Mouse (Mus musculus) midbrain, embryonic 16.5 days (tissue): ENCODE data around the gene Rrh. TPM values are rescaled to one million over a fixed set of nuclear protein-coding genes. Genes with fewer than 3 reads are reported as not detected.
A peak's percentile ranks its signal among the peaks of the same experiment; 100 is the strongest.

ENCODE experiments used
- ATAC-seq: fragments of 200-750 bp; cut with Nextera tagmentation; 2 replicates; pipeline ENCODE4 v1.8.0; 2017; ENCODE audit warnings: moderate TSS enrichment
- H3K27ac ChIP-seq: fragments of 300-500 bp; sonication (generic); 2 replicates; pipeline ENCODE4 v1.5.1; 2014; ENCODE audit warnings: mild to moderate bottlenecking, low read length, mixed read lengths
- H3K27me3 ChIP-seq: fragments of 300-500 bp; sonication (generic); 2 replicates; pipeline ENCODE4 v1.6.1; 2014; ENCODE audit warnings: low read depth, low read length, mixed read lengths; ENCODE audit not compliant: control insufficient read depth, insufficient read depth
- H3K36me3 ChIP-seq: fragments of 300-500 bp; sonication (generic); 2 replicates; pipeline ENCODE4 v1.6.1; 2014; ENCODE audit warnings: mild to moderate bottlenecking, low read length, moderate library complexity, mixed read lengths; ENCODE audit not compliant: control insufficient read depth, insufficient read depth
- H3K4me1 ChIP-seq: fragments of 300-500 bp; sonication (generic); 2 replicates; pipeline ENCODE4 v1.6.1; 2014; ENCODE audit warnings: mild to moderate bottlenecking, low read length, mixed read lengths; ENCODE audit not compliant: control insufficient read depth, insufficient read depth
- H3K4me2 ChIP-seq: fragments of 300-500 bp; sonication (generic); 2 replicates; pipeline ENCODE4 v1.6.1; 2014; ENCODE audit warnings: mild to moderate bottlenecking, low read length, mixed read lengths
- H3K4me3 ChIP-seq: fragments of 300-500 bp; sonication (generic); 2 replicates; pipeline ENCODE4 v1.5.1; 2014; ENCODE audit warnings: low read depth, mild to moderate bottlenecking, low read length, moderate library complexity, mixed read lengths
- H3K9ac ChIP-seq: fragments of 300-500 bp; sonication (generic); 2 replicates; pipeline ENCODE4 v1.6.1; 2014; ENCODE audit warnings: low read depth, low read length, mixed read lengths
- H3K9me3 ChIP-seq: fragments of 300-500 bp; sonication (generic); replicated peaks from 2 replicates; pipeline ENCODE4 v1.6.1; 2014; ENCODE audit warnings: mild to moderate bottlenecking, low read length, mixed read lengths; ENCODE audit not compliant: control insufficient read depth, poor library complexity, severe bottlenecking
- whole genome bisulfite sequencing: fragments of 180-500 bp; shearing (Covaris S2); extraction: QIAGEN DNeasy Blood & Tissue Kit; methylation state at CpG from one replicate; pipeline ENCODE4 v1.1.7; 2014; 5-methylcytosine and 5-hydroxymethylcytosine counted together
- polyA plus RNA-seq: library from polyadenylated mRNA; unstranded; fragments of >200 nt; fragmentation: Nextera tagmentation; extraction: Ambion mirVana; gene quantifications from 2 replicates; pipeline ENCODE4 v1.2.1, GENCODE M21; 2015

Rrh gene
- polyA plus RNA-seq, 1 experiment from 2014 or later: 0.16 TPM

DNA sequence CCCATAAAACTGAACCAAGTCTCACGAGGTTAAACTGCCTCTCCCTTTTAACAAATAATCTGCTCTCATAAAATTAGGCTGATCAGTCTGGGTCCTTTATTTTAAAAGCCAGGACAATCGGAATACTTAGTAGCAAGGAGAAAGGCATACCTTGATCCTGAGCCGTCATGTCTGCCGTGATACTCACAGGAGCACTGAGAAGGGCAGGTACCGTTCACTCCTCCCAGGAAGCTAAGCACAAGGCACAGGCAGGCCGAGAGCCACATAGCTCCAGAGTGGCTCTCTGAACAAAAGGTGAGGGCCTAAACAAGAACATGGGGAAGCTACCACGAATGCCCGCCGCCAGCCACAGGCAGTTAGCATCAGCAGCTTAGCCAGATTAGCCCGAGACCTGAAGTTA is 18.6 kb downstream of the Rrh start, which contains the start of gene Lrit3:
Gene Lrit3, minus strand, starts transcription at position 266 of the 400 bp plus-strand sequence.
- Histone ChIP-seq H3K27me3 (no peaks in the 10 kb centered on the region), H3K36me3 (no peaks in the 10 kb centered on the region), H3K9ac (no peak within 1 kb of the TSS), H3K27ac (no peak within 1 kb of the TSS), H3K4me1 (no peaks in the 10 kb centered on the region), H3K9me3 (no peaks in the 10 kb centered on the region), H3K4me3 (no peak within 1 kb of the TSS), H3K4me2 (no peak within 1 kb of the TSS)
- ATAC-seq: no peak
- WGBS: 82% methylated on average over 10 of the region's 10 CpGs

DNA sequence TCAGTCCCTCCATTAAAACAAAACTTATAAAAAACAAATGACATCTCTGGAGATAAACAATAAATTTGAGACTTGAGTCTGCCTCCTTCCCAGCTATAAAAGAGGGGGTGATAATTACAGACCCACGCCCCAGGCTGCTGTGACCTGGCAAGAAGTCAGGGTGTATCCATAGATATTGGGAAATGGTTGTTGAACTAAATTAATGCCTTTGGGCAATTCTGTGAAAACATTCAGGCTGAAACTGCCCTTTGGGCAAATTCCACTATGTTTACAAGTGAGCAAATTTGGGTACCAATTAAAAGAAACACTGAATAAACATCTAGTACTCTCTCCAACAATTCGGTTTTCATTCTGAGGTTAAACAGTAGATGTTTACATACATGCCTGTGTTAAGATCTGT is 23.4 kb downstream of the Rrh start:
- no peaks in the 10 kb centered on the region for H3K4me1 ChIP-seq
- no peak overlapping the region for H3K9ac ChIP-seq
- no peak overlapping the region for H3K27ac ChIP-seq
- no peak for ATAC-seq
- 89% methylated on average over 2 of the region's 2 CpGs for WGBS
- H3K27me3 ChIP-seq: no peaks in the 10 kb centered on the region
- no peak overlapping the region for H3K4me3 ChIP-seq
- no peaks in the 10 kb centered on the region for H3K36me3 ChIP-seq
- H3K4me2 ChIP-seq: no peak overlapping the region
- H3K9me3 ChIP-seq: no peaks in the 10 kb centered on the region

DNA sequence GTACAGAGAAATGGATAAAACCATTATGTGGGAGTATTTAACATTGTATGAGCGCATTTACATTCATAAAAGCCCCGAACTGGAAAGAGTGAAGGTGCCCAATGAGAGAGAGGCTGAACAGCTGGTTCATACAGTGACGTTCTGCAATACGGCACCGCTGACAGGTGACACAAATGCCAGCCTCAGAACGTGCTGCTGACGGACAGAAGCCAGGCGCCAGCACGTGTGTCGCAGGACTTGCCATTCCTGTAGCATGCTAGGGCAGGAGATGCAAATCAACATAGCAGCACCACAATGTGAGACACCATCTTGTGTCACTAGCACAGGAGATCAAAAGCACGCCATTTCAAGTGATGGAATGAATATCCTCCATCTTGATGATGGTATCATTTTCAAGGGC is 23.8 kb downstream of the Rrh start:
- no peak overlapping the region for H3K27ac ChIP-seq
- H3K9me3 ChIP-seq: no peaks in the 10 kb centered on the region
- no peaks in the 10 kb centered on the region for H3K27me3 ChIP-seq
- H3K4me3 ChIP-seq: no peak overlapping the region
- WGBS: 92% methylated on average over 11 of the region's 11 CpGs
- no peak overlapping the region for H3K4me2 ChIP-seq
- no peak for ATAC-seq
- H3K9ac ChIP-seq: no peak overlapping the region
- H3K4me1 ChIP-seq: no peaks in the 10 kb centered on the region
- no peaks in the 10 kb centered on the region for H3K36me3 ChIP-seq

DNA sequence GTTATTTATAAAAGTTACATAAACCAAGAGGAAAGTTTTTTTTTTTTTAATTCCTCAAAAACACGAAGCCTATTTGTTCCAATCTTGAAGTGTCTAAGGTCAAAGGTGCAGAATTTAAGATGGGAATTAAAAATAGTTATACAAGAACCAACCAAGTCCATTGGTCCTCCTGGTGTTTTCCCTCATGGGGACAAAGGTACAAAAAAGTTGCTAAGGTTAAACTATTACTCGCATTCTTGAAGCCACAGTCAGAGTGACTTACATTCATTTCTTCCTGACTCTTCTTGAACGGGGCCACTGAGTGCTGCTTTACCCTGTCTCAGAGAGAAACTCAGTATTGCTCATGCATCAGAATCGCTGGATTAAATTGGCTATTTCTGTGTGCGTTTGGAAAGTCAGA is 25.0 kb downstream of the Rrh start:
- ATAC-seq: no peak
- Histone ChIP-seq H3K9me3 (no peaks in the 10 kb centered on the region), H3K4me3 (no peak overlapping the region), H3K9ac (no peak overlapping the region), H3K36me3 (no peaks in the 10 kb centered on the region), H3K27me3 (no peaks in the 10 kb centered on the region), H3K4me1 (no peaks in the 10 kb centered on the region), H3K27ac (no peak overlapping the region), H3K4me2 (no peak overlapping the region)
- WGBS: 72% methylated on average over 5 of the region's 5 CpGs

DNA sequence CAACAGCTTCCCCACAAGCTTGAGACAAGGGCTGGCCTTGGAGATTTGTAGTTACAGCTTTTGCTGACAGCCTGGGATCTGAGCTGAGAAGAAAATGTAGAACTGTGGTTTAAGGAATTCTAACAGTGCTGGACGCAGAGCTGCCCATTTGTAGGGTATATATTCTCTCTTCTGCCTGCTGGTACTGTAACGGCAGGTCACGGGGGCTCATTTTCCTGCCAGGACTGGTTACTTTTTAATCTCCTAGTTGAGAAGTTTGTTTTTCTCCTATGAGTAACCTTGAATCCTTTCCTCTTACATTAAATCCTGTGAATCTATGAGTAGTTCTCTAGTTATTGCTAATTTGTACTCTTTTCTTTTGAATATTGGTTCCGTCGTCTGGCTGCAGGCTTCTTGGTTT is 28.6 kb downstream of the Rrh start:
- no peak overlapping the region for H3K4me2 ChIP-seq
- H3K36me3 ChIP-seq: no peaks in the 10 kb centered on the region
- ATAC-seq: no peak
- WGBS: 89% methylated on average over 5 of the region's 5 CpGs
- no peaks in the 10 kb centered on the region for H3K4me1 ChIP-seq
- H3K27ac ChIP-seq: no peak overlapping the region
- no peak overlapping the region for H3K9ac ChIP-seq
- H3K9me3 ChIP-seq: no peaks in the 10 kb centered on the region
- H3K27me3 ChIP-seq: no peaks in the 10 kb centered on the region
- no peak overlapping the region for H3K4me3 ChIP-seq

DNA sequence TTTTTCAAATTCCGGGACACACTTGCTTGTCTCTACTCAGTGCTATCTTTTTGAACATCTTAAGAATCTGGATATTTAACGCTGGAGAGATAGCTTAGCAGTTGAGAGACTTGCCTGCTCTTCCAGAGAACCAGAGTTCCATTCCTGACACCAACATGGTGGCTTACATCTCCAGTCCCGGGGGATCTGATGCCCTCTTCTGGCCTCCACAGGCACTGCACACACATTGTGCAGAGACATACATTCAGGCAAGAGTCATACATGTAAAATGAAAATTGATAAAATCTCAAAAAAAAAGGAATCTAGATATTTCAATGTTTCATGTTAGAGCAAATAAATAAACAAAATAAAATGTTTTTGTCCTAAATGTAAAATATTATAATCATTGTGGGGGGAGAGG is 39.6 kb downstream of the Rrh start:
- Histone ChIP-seq H3K36me3 (no peaks in the 10 kb centered on the region), H3K9ac (no peak overlapping the region), H3K27ac (no peak overlapping the region), H3K4me2 (no peak overlapping the region), H3K4me1 (peaks cover 5% of the 10 kb centered on the region; the same call in 1 of the 2 replicates), H3K27me3 (no peaks in the 10 kb centered on the region), H3K4me3 (no peak overlapping the region), H3K9me3 (no peaks in the 10 kb centered on the region)
- ATAC-seq: no peak
- WGBS: 88% methylated on average over 3 of the region's 3 CpGs

DNA sequence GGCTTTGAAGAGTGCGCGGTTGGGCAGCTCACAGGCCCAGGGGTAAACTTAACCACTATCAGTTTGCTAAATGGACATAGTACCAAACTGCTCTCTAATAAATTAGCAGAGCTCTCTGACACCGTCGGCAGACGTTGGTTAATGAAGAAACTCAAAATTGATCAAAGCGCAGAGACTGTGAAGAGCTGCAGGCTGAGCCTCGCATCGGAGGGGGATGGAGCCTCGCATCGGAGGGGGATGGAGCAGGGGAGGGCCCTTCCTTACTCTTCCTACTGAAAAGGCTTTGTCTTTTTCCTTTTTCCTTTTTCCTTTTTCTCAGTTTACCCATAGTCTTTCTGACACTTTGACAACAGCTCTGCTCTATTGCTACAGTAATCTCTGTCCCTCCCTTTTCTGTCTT is 41.0 kb downstream of the Rrh start:
- 16% methylated on average over 10 of the region's 10 CpGs for WGBS
- ATAC-seq: peak; percentile 62
- Histone ChIP-seq H3K4me2 (peak overlapping the region; percentile 12), H3K36me3 (no peaks in the 10 kb centered on the region), H3K9me3 (no peaks in the 10 kb centered on the region), H3K4me3 (no peak overlapping the region), H3K27me3 (no peaks in the 10 kb centered on the region), H3K4me1 (peaks cover 5% of the 10 kb centered on the region; the same call in 1 of the 2 replicates), H3K27ac (no peak overlapping the region), H3K9ac (no peak overlapping the region)

DNA sequence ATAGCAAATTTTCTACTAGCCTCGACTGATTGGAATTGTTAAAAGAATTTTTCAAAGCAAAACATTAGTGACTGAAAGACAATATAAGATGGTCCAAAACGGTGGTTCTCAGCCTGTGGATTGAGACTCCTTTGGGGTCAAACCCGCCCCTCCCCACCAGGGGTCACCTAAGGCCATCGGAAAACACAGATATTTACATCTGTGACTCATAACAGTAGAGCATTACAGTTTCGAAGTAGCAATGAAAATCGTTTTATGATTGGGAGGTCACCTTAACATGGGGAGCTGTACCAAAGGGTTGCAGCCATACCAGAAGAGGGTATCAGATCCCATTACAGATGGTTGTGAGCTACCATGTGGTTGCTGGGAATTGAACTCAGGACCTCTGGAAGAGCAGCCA is 51.2 kb downstream of the Rrh start:
- no peaks in the 10 kb centered on the region for H3K36me3 ChIP-seq
- H3K9ac ChIP-seq: no peak overlapping the region
- H3K4me2 ChIP-seq: no peak overlapping the region
- no peak for ATAC-seq
- H3K27me3 ChIP-seq: no peaks in the 10 kb centered on the region
- H3K9me3 ChIP-seq: no peaks in the 10 kb centered on the region
- H3K4me1 ChIP-seq: no peaks in the 10 kb centered on the region
- no peak overlapping the region for H3K27ac ChIP-seq
- H3K4me3 ChIP-seq: no peak overlapping the region
- 86% methylated on average over 6 of the region's 6 CpGs for WGBS

DNA sequence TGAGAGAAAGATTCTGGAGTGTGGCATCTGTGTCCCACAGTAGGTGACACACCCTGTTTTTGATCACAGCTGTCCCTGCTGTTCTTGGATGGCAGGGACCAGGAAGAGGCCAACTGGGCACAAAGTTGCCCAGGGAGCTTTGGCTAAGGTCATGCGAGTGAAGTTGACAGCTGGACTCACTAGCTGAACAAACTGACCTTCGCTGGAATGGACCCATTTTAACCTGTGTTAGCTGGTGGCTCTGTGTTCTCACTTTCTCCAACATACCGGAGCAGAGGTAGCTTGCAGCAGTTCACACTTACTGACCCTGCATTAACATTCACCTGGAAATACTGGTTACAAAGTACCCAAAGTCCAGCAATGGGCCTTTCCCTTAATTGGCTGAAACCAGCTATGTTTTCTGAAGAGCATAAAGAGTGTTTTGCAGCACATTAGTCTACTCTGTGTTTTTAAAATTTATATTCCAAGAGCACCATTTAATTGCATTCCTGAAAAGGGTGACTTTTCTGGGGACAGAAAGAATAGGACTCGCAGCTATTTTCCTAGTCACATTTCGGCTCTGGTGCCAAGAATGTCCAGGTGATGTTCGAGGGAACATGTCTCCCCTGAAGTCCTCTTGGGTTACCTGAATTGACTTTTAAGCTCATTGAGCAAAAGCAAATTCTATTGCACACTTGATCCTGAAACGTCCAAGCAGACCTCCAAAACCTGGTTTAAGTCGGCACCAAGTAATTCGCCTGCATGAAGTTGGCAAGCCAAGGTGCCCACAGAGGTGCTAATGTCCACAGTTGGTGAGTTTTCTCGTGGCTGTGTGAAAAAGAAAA is 55.2 kb downstream of the Rrh start:
- H3K36me3 ChIP-seq: no peaks in the 10 kb centered on the region
- ATAC-seq: no peak
- no peak overlapping the region for H3K4me2 ChIP-seq
- 86% methylated on average over 10 of the region's 10 CpGs for WGBS
- no peaks in the 10 kb centered on the region for H3K27me3 ChIP-seq
- H3K4me1 ChIP-seq: no peaks in the 10 kb centered on the region
- H3K9ac ChIP-seq: no peak overlapping the region
- no peak overlapping the region for H3K4me3 ChIP-seq
- no peak overlapping the region for H3K27ac ChIP-seq
- H3K9me3 ChIP-seq: no peaks in the 10 kb centered on the region; the same call in 1 of the 2 replicates
